Mouse (Mus musculus) intestine, embryonic 15.5 days (tissue): ENCODE results near the gene Extl2. TPM values are rescaled to one million over a fixed set of nuclear protein-coding genes. Genes with fewer than 3 reads are reported as not detected.

Experiments used
- ATAC-seq: fragments of 200-750 bp; cut with Nextera tagmentation; 2 replicates; pipeline ENCODE4 v1.8.0; 2017; ENCODE audit warnings: moderate TSS enrichment, moderate library complexity
- H3K27ac ChIP-seq: fragments of 300-500 bp; sonication (generic); 2 replicates; pipeline ENCODE4 v1.5.1; 2015; ENCODE audit warnings: mild to moderate bottlenecking, inconsistent platforms
- H3K27me3 ChIP-seq: fragments of 300-500 bp; sonication (generic); replicated peaks from 2 replicates; pipeline ENCODE4 v1.6.1; 2015; ENCODE audit warnings: inconsistent platforms
- H3K36me3 ChIP-seq: fragments of 300-500 bp; sonication (generic); 2 replicates; pipeline ENCODE4 v1.6.1; 2015; ENCODE audit warnings: inconsistent platforms
- H3K4me1 ChIP-seq: fragments of 300-500 bp; sonication (generic); replicated peaks from 2 replicates; pipeline ENCODE4 v1.6.1; 2015; ENCODE audit warnings: inconsistent platforms
- H3K4me2 ChIP-seq: fragments of 300-500 bp; sonication (generic); replicated peaks from 2 replicates; pipeline ENCODE4 v1.6.1; 2015; ENCODE audit warnings: mild to moderate bottlenecking, inconsistent platforms
- H3K4me3 ChIP-seq: fragments of 300-500 bp; sonication (generic); replicated peaks from 2 replicates; pipeline ENCODE4 v1.5.1; 2015; ENCODE audit warnings: inconsistent platforms
- H3K9ac ChIP-seq: fragments of 300-500 bp; sonication (generic); 2 replicates; pipeline ENCODE4 v1.6.1; 2015; ENCODE audit warnings: inconsistent platforms
- H3K9me3 ChIP-seq: fragments of 300-500 bp; sonication (generic); 2 replicates; pipeline ENCODE4 v1.6.1; 2016; ENCODE audit warnings: inconsistent platforms
- WGBS: fragments of 180-500 bp; shearing (Covaris S2); methylation state at CpG from one replicate; pipeline ENCODE4 v1.1.7; 2015; 5-methylcytosine and 5-hydroxymethylcytosine counted together
- polyA plus RNA-seq: library from polyadenylated mRNA; unstranded; fragments of >200 nt; fragmentation: Nextera tagmentation; extraction: Ambion mirVana; gene quantifications from 2 replicates; pipeline ENCODE4 v1.2.1, GENCODE M21; 2015

Extl2 gene
- 15.9 and 17.6 TPM in 2 replicates for polyA plus RNA-seq

- peak within 1 kb of the TSS; percentile 84 for H3K4me2 ChIP-seq
- H3K4me1 ChIP-seq, result 0 out of 2 replicates have a peak, but pooled peaks cover 4% of the 10 kb centered on the region
- no peaks in the 10 kb centered on the region for H3K9me3 ChIP-seq
- H3K27me3 ChIP-seq, result no peaks in the 10 kb centered on the region
- peak; percentile 95 for ATAC-seq
- H3K27ac ChIP-seq, result peak within 1 kb of the TSS; percentile 93
- H3K36me3 ChIP-seq, result 0 out of 2 replicates have a peak, but pooled peaks cover 3% of the 10 kb centered on the region
- under 1% methylated on average over 66 of the region's 67 CpGs for WGBS
- H3K4me3 ChIP-seq, result peak within 1 kb of the TSS; percentile 77
- H3K9ac ChIP-seq, result peak within 1 kb of the TSS; percentile 79
Observed at GRCm38 (mm10) chr3:116006978-116007940, at the start of gene Extl2, which contains the start of gene Slc30a7. Gene Extl2, plus strand, starts transcription at chr3:116007462. Gene Slc30a7, minus strand, starts transcription at chr3:116007406.

GRCm38 (mm10) chr3:115961311-115962027 is 45.8 kb upstream of the Extl2 start:
- Histone ChIP-seq H3K9ac (no peak overlapping the region), H3K4me2 (no peak overlapping the region), H3K36me3 (peaks cover 6% of the 10 kb centered on the region; the same call in 1 of the 2 replicates), H3K27ac (no peak overlapping the region), H3K9me3 (no peaks in the 10 kb centered on the region), H3K4me3 (no peak overlapping the region), H3K27me3 (no peaks in the 10 kb centered on the region), H3K4me1 (no peaks in the 10 kb centered on the region)
- ATAC-seq, result no peak
- 88% methylated on average over 11 of the region's 11 CpGs for WGBS

GRCm38 (mm10) chr3:115962028-115962415 is 45.2 kb upstream of the Extl2 start:
- Histone ChIP-seq H3K4me3 (no peak overlapping the region), H3K4me1 (no peaks in the 10 kb centered on the region), H3K4me2 (no peak overlapping the region), H3K27me3 (no peaks in the 10 kb centered on the region), H3K27ac (no peak overlapping the region), H3K9ac (no peak overlapping the region), H3K36me3 (peaks cover 6% of the 10 kb centered on the region; the same call in 1 of the 2 replicates), H3K9me3 (no peaks in the 10 kb centered on the region)
- no peak for ATAC-seq
- WGBS, result 84% methylated on average over 4 of the region's 4 CpGs

GRCm38 (mm10) chr3:115963597-115963996 is 43.7 kb upstream of the Extl2 start:
- 100% methylated on average over 1 of the region's 1 CpGs for WGBS

GRCm38 (mm10) chr3:115964071-115964470 is 43.2 kb upstream of the Extl2 start:
- peaks cover 4% of the 10 kb centered on the region; the same call in 1 of the 2 replicates for H3K36me3 ChIP-seq
- no peaks in the 10 kb centered on the region for H3K4me1 ChIP-seq
- WGBS, result 84% methylated on average over 5 of the region's 5 CpGs
- H3K4me3 ChIP-seq, result no peak overlapping the region
- no peak overlapping the region for H3K4me2 ChIP-seq
- H3K9me3 ChIP-seq, result no peaks in the 10 kb centered on the region
- H3K9ac ChIP-seq, result no peak overlapping the region
- no peak overlapping the region for H3K27ac ChIP-seq
- ATAC-seq, result no peak
- no peaks in the 10 kb centered on the region for H3K27me3 ChIP-seq

More at GRCm38 (mm10) chr3:115963597-115963996, 43.7 kb upstream of the Extl2 start:
- ATAC-seq, result no peak
- Histone ChIP-seq H3K27ac (no peak overlapping the region), H3K4me1 (no peaks in the 10 kb centered on the region), H3K36me3 (peaks cover 4% of the 10 kb centered on the region; the same call in 1 of the 2 replicates), H3K27me3 (no peaks in the 10 kb centered on the region), H3K4me2 (no peak overlapping the region), H3K9ac (no peak overlapping the region), H3K9me3 (no peaks in the 10 kb centered on the region), H3K4me3 (no peak overlapping the region)

GRCm38 (mm10) chr3:115968745-115969530 is 38.3 kb upstream of the Extl2 start:
- 0 out of 2 replicates have a peak, but pooled peaks cover 2% of the 10 kb centered on the region for H3K36me3 ChIP-seq
- H3K27ac ChIP-seq, result no peak overlapping the region
- no peak overlapping the region for H3K4me3 ChIP-seq
- H3K27me3 ChIP-seq, result no peaks in the 10 kb centered on the region
- H3K4me2 ChIP-seq, result no peak overlapping the region
- H3K9ac ChIP-seq, result no peak overlapping the region
- no peak for ATAC-seq
- H3K4me1 ChIP-seq, result no peaks in the 10 kb centered on the region
- WGBS, result 84% methylated on average over 10 of the region's 10 CpGs
- no peaks in the 10 kb centered on the region for H3K9me3 ChIP-seq

GRCm38 (mm10) chr3:115971045-115971785 is 36.0 kb upstream of the Extl2 start:
- no peak overlapping the region for H3K4me2 ChIP-seq
- no peaks in the 10 kb centered on the region for H3K4me1 ChIP-seq
- no peaks in the 10 kb centered on the region for H3K9me3 ChIP-seq
- no peak overlapping the region for H3K9ac ChIP-seq
- no peak for ATAC-seq
- no peak overlapping the region for H3K27ac ChIP-seq
- 92% methylated on average over 20 of the region's 20 CpGs for WGBS
- H3K36me3 ChIP-seq, result 0 out of 2 replicates have a peak, but pooled peaks cover 2% of the 10 kb centered on the region
- no peaks in the 10 kb centered on the region for H3K27me3 ChIP-seq
- H3K4me3 ChIP-seq, result no peak overlapping the region

- Histone ChIP-seq H3K4me3 (no peak overlapping the region), H3K9me3 (no peaks in the 10 kb centered on the region), H3K27me3 (no peaks in the 10 kb centered on the region), H3K36me3 (0 out of 2 replicates have a peak, but pooled peaks cover 2% of the 10 kb centered on the region), H3K4me1 (no peaks in the 10 kb centered on the region), H3K4me2 (no peak overlapping the region), H3K27ac (no peak overlapping the region), H3K9ac (no peak overlapping the region)
- ATAC-seq, result no peak
- 93% methylated on average over 14 of the region's 14 CpGs for WGBS
Observed at GRCm38 (mm10) chr3:115971891-115972646, 35.2 kb upstream of the Extl2 start.

GRCm38 (mm10) chr3:115974228-115974627 is 33.0 kb upstream of the Extl2 start:
- H3K9me3 ChIP-seq, result no peaks in the 10 kb centered on the region
- no peaks in the 10 kb centered on the region for H3K27me3 ChIP-seq
- ATAC-seq, result no peak
- no peak overlapping the region for H3K4me2 ChIP-seq
- no peak overlapping the region for H3K4me3 ChIP-seq
- H3K9ac ChIP-seq, result no peak overlapping the region
- no peaks in the 10 kb centered on the region for H3K4me1 ChIP-seq
- H3K36me3 ChIP-seq, result peaks cover 10% of the 10 kb centered on the region; the same call in 1 of the 2 replicates
- no peak overlapping the region for H3K27ac ChIP-seq
- WGBS, result 92% methylated on average over 6 of the region's 6 CpGs

GRCm38 (mm10) chr3:115974995-115975394 is 32.3 kb upstream of the Extl2 start:
- no peak for ATAC-seq
- peaks cover 10% of the 10 kb centered on the region; the same call in 1 of the 2 replicates for H3K36me3 ChIP-seq
- no peak overlapping the region for H3K9ac ChIP-seq
- H3K9me3 ChIP-seq, result no peaks in the 10 kb centered on the region
- WGBS, result 92% methylated on average over 10 of the region's 10 CpGs
- H3K4me3 ChIP-seq, result no peak overlapping the region
- no peak overlapping the region for H3K27ac ChIP-seq
- no peaks in the 10 kb centered on the region for H3K4me1 ChIP-seq
- no peak overlapping the region for H3K4me2 ChIP-seq
- H3K27me3 ChIP-seq, result no peaks in the 10 kb centered on the region
